Mouse (Mus musculus) R1 (cell line): Measurements from ENCODE around the gene 2610528J11Rik.
"Not testable (repeated sequence)": the region's sequence is repeated elsewhere in the genome, so short reads cannot be mapped to it uniquely, and the experiment has no call there.

Experiments used
- DNase-seq: peaks from one replicate; pipeline ENCODE4 v3.0.0-alpha.2; 2018; ENCODE audit warnings: low read depth, low spot score

The 2610528J11Rik gene

GRCm38 (mm10) chr4:118542510-118543157, 15.8 kb downstream of the 2610528J11Rik start:
- DNase-seq: peak; percentile 66

- peak; percentile 74 for DNase-seq
Observed at GRCm38 (mm10) chr4:118543158-118543530, 16.3 kb downstream of the 2610528J11Rik start.

- peak; percentile 86 for DNase-seq
Observed at GRCm38 (mm10) chr4:118543592-118544260, 16.9 kb downstream of the 2610528J11Rik start, which contains the start of gene Tmem125. Gene Tmem125, minus strand, starts transcription at chr4:118544044.

- no peak for DNase-seq
Observed at GRCm38 (mm10) chr4:118544441-118545127, 17.8 kb downstream of the 2610528J11Rik start.

GRCm38 (mm10) chr4:118547424-118548129, 20.8 kb downstream of the 2610528J11Rik start:
- not testable (repeated sequence) for DNase-seq

- not testable (repeated sequence) for DNase-seq
Observed at GRCm38 (mm10) chr4:118548130-118548480, 21.3 kb downstream of the 2610528J11Rik start.

GRCm38 (mm10) chr4:118553039-118553649, 26.3 kb downstream of the 2610528J11Rik start:
- no peak for DNase-seq

- DNase-seq: no peak
Observed at GRCm38 (mm10) chr4:118564062-118564925, 37.5 kb downstream of the 2610528J11Rik start.

- DNase-seq: no peak
Observed at GRCm38 (mm10) chr4:118564926-118565279, 38.1 kb downstream of the 2610528J11Rik start.

- DNase-seq: peak; percentile 78
Observed at GRCm38 (mm10) chr4:118566161-118566676, 39.4 kb downstream of the 2610528J11Rik start.

GRCm38 (mm10) chr4:118568709-118569108, 41.9 kb downstream of the 2610528J11Rik start:
- no peak for DNase-seq

GRCm38 (mm10) chr4:118569320-118569719, 42.5 kb downstream of the 2610528J11Rik start:
- no peak for DNase-seq

- no peak for DNase-seq
Observed at GRCm38 (mm10) chr4:118571441-118571840, 44.6 kb downstream of the 2610528J11Rik start.

GRCm38 (mm10) chr4:118576097-118576496, 49.3 kb downstream of the 2610528J11Rik start:
- DNase-seq: peak; percentile 86

- peak; percentile 66 for DNase-seq
Observed at GRCm38 (mm10) chr4:118579313-118579712, 52.5 kb downstream of the 2610528J11Rik start.
